Mouse (Mus musculus): Measurements from ENCODE around the gene Prm3.

DNA sequence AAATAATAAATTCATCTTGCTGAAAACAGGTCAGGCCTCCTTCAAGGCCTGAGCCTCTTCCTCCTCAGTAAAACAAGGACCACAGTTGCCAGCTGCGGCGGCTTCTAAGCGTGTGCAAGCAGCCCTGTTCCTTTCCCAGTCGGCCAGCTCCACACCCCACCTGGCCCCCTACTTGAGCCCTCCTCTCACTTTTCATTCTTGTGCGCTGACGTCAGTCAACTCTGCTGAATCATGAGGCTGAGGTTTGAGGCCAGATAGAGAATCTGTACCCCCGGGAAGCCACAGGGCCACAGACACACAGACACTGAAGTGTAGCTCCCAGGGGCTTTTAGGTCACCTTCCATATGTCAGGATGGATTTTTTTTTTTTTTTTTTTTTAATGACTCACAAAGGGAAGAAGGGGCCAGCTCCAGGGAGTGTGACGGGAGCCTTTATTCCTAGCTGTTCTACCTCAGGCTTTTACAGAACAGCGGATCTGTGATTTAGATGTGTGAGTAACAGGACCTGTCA is 8.8 kb downstream of the Prm3 start:
- no peak for TF ChIP-seq CTCF (IDR thresholded peaks at IDR 0.05)
- TF ChIP-seq EP300 (IDR thresholded peaks at IDR 0.05), result no peak

Data from lung, postnatal 0 days (tissue).